Mouse (Mus musculus) cortical plate, adult 2 months (tissue): Measurements from ENCODE around the gene Cfap58. TPM values are rescaled to one million over a fixed set of nuclear protein-coding genes. Genes with fewer than 3 reads are reported as not detected.
A peak's percentile ranks its signal among the peaks of the same experiment; 100 is the strongest.

Experiments
- H3K27ac ChIP-seq: fragments of 200-500 bp; 2 replicates; pipeline ENCODE4 v1.5.1; 2012; ENCODE audit warnings: low read length, control low read depth, inconsistent platforms; ENCODE audit not compliant: insufficient read depth
- H3K4me1 ChIP-seq: fragments of 200-500 bp; 2 replicates; pipeline ENCODE4 v1.6.1; 2011; ENCODE audit warnings: low read length; ENCODE audit not compliant: control insufficient read depth, insufficient read depth
- H3K4me3 ChIP-seq: fragments of 200-500 bp; 2 replicates; pipeline ENCODE4 v1.5.1; 2011; ENCODE audit warnings: mild to moderate bottlenecking, low read length, control low read depth; ENCODE audit not compliant: insufficient read depth
- CTCF ChIP-seq: fragments of 200-500 bp; IDR thresholded peaks from 2 replicates; pipeline ENCODE4 v1.5.1; 2011; ENCODE audit warnings: mild to moderate bottlenecking, control low read depth, low read length; ENCODE audit not compliant: insufficient read depth; ENCODE audit errors: extremely low read depth
- POLR2A ChIP-seq: fragments of 200-500 bp; IDR thresholded peaks from 2 replicates; pipeline ENCODE4 v1.6.1; 2011; ENCODE audit warnings: mild to moderate bottlenecking, low read length, control low read depth; ENCODE audit not compliant: insufficient read depth; ENCODE audit errors: extremely low read depth
- polyA plus RNA-seq: library from polyadenylated mRNA; depleted of rRNA; stranded (reverse); fragments of >200 nt; gene quantifications from 2 replicates; pipeline ENCODE4 v1.2.3, GENCODE M21; 2012

The Cfap58 gene
- polyA plus RNA-seq, 1 experiment, result 0.17 TPM

GRCm38 (mm10) chr19:47953169-47953568 lies 15.7 kb downstream of the Cfap58 start:
- Histone ChIP-seq H3K27ac (no peak overlapping the region), H3K4me1 (no peaks in the 10 kb centered on the region), H3K4me3 (no peak overlapping the region)
- TF ChIP-seq CTCF (no peak), POLR2A (no peak)

GRCm38 (mm10) chr19:47958181-47958580 lies 20.7 kb downstream of the Cfap58 start:
- no peaks in the 10 kb centered on the region for H3K4me1 ChIP-seq
- H3K4me3 ChIP-seq, result no peak overlapping the region
- TF ChIP-seq POLR2A, result no peak
- TF ChIP-seq CTCF, result no peak
- no peak overlapping the region for H3K27ac ChIP-seq

GRCm38 (mm10) chr19:47968993-47969659 lies 31.7 kb downstream of the Cfap58 start:
- TF ChIP-seq POLR2A (no peak), CTCF (no peak)
- Histone ChIP-seq H3K4me3 (no peak overlapping the region), H3K4me1 (no peaks in the 10 kb centered on the region), H3K27ac (no peak overlapping the region)

- Histone ChIP-seq H3K4me1 (no peaks in the 10 kb centered on the region), H3K4me3 (no peak overlapping the region), H3K27ac (no peak overlapping the region)
- no peak for TF ChIP-seq POLR2A
- no peak for TF ChIP-seq CTCF
Observed at GRCm38 (mm10) chr19:47971066-47971465, 33.6 kb downstream of the Cfap58 start.

- no peak overlapping the region for H3K4me3 ChIP-seq
- TF ChIP-seq POLR2A (no peak), CTCF (no peak)
- H3K4me1 ChIP-seq, result no peaks in the 10 kb centered on the region
- no peak overlapping the region for H3K27ac ChIP-seq
Observed at GRCm38 (mm10) chr19:47978109-47978701, 40.7 kb downstream of the Cfap58 start.

GRCm38 (mm10) chr19:47979446-47979845 lies 42.0 kb downstream of the Cfap58 start:
- TF ChIP-seq CTCF, result no peak
- TF ChIP-seq POLR2A, result no peak
- Histone ChIP-seq H3K27ac (no peak overlapping the region), H3K4me3 (no peak overlapping the region), H3K4me1 (no peaks in the 10 kb centered on the region)

GRCm38 (mm10) chr19:47980241-47980640 lies 42.8 kb downstream of the Cfap58 start:
- Histone ChIP-seq H3K4me1 (no peaks in the 10 kb centered on the region), H3K27ac (no peak overlapping the region), H3K4me3 (no peak overlapping the region)
- TF ChIP-seq POLR2A, result no peak

GRCm38 (mm10) chr19:47985606-47986213 lies 48.2 kb downstream of the Cfap58 start:
- Histone ChIP-seq H3K4me1 (no peaks in the 10 kb centered on the region), H3K4me3 (no peak overlapping the region), H3K27ac (no peak overlapping the region)
- TF ChIP-seq CTCF (no peak), POLR2A (no peak)

GRCm38 (mm10) chr19:47987986-47988385 lies 50.5 kb downstream of the Cfap58 start:
- H3K27ac ChIP-seq, result no peak overlapping the region
- no peak overlapping the region for H3K4me3 ChIP-seq
- no peaks in the 10 kb centered on the region for H3K4me1 ChIP-seq
- TF ChIP-seq CTCF (no peak), POLR2A (no peak)

GRCm38 (mm10) chr19:47988456-47988855 lies 51.0 kb downstream of the Cfap58 start:
- H3K4me3 ChIP-seq, result no peak overlapping the region
- no peaks in the 10 kb centered on the region for H3K4me1 ChIP-seq
- H3K27ac ChIP-seq, result no peak overlapping the region
- TF ChIP-seq CTCF (peak; percentile 65), POLR2A (no peak)
